Mouse (Mus musculus): ENCODE data around the gene Tnr.

- no peak for TF ChIP-seq CTCF (IDR thresholded peaks at IDR 0.05)
- TF ChIP-seq EP300 (IDR thresholded peaks at IDR 0.05; ENCODE audit: insufficient read depth, low read depth, low read length), result no peak
- TF ChIP-seq POLR2A (IDR thresholded peaks at IDR 0.05; ENCODE audit: insufficient read depth, low read depth, low read length), result no peak
These were observed 250.1 kb downstream of the Tnr start for GRCm38 (mm10) chr1:159773671-159774070.
